Mouse (Mus musculus): Measurements from ENCODE around the gene Cxcl1. TPM values are rescaled to one million over a fixed set of nuclear protein-coding genes. Genes with fewer than 3 reads are reported as not detected.
A peak's percentile ranks its signal among the peaks of the same experiment; 100 is the strongest.

Cxcl1 gene
- polyA plus RNA-seq, 1 experiment: 0.69 TPM

DNA sequence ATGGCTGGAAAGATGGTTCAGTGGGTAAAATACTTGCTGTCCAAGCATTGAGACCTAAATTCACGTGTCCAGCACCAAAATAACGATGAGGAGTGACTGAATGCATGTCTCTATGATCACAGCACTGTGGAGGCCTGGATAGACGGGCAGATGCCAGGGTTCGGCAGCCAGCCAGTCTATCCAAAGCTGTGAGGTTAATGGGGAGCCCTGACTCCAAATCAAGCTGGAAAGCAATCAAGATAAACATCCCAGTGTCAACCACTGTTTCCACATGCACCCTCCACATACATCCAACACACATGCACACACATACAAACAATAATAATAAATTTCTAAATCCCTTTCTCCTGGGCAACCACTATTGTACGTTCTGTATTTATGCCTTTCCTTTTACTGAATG lies 2.4 kb upstream of the Cxcl1 start:
- no peak for DNase-seq
- WGBS: 81% methylated on average over 5 of the region's 5 CpGs
- TF ChIP-seq POLR2A (IDR thresholded peaks at IDR 0.05; ENCODE audit: low read depth, low read length) (no peak), CTCF (conservative IDR thresholded peaks at IDR 0.05; ENCODE audit: insufficient read depth, insufficient read length, low read depth, low read length) (no peak)
- Histone ChIP-seq H3K27ac (ENCODE audit: insufficient read depth, low read depth, low read length) (no peak overlapping the region), H3K4me3 (ENCODE audit: insufficient read depth, low read depth, low read length) (no peak overlapping the region), H3K36me3 (ENCODE audit: control insufficient read depth, insufficient read depth, low read length) (no peaks in the 10 kb centered on the region), H3K27me3 (replicated peaks; ENCODE audit: control insufficient read depth, insufficient read depth, low read length) (no peaks in the 10 kb centered on the region), H3K4me1 (ENCODE audit: control insufficient read depth, insufficient read depth, low read length) (no peaks in the 10 kb centered on the region; the same call in 1 of the 2 replicates)

DNA sequence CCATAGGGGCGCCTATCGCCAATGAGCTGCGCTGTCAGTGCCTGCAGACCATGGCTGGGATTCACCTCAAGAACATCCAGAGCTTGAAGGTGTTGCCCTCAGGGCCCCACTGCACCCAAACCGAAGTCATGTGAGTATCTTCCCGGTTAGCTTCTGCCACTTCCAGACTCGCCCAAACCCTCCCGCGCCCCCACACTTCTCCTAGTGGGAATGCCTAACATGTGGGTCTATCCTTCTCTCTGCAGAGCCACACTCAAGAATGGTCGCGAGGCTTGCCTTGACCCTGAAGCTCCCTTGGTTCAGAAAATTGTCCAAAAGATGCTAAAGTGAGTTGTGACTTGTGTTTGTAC lies 398 bp downstream of the Cxcl1 start:
- Histone ChIP-seq H3K4me3 (ENCODE audit: insufficient read depth, low read depth, low read length) (peak overlapping the region; percentile 54), H3K27me3 (replicated peaks; ENCODE audit: control insufficient read depth, insufficient read depth, low read length) (no peaks in the 10 kb centered on the region), H3K36me3 (ENCODE audit: control insufficient read depth, insufficient read depth, low read length) (no peaks in the 10 kb centered on the region), H3K27ac (ENCODE audit: insufficient read depth, low read depth, low read length) (peak overlapping the region; percentile 3; the same call in 1 of the 2 replicates), H3K4me1 (ENCODE audit: control insufficient read depth, insufficient read depth, low read length) (no peaks in the 10 kb centered on the region)
- TF ChIP-seq POLR2A (IDR thresholded peaks at IDR 0.05; ENCODE audit: low read depth, low read length): no peak
- no peak for TF ChIP-seq CTCF (conservative IDR thresholded peaks at IDR 0.05; ENCODE audit: insufficient read depth, insufficient read length, low read depth, low read length)
- WGBS: 25% methylated on average over 10 of the region's 10 CpGs
- DNase-seq: no peak

DNA sequence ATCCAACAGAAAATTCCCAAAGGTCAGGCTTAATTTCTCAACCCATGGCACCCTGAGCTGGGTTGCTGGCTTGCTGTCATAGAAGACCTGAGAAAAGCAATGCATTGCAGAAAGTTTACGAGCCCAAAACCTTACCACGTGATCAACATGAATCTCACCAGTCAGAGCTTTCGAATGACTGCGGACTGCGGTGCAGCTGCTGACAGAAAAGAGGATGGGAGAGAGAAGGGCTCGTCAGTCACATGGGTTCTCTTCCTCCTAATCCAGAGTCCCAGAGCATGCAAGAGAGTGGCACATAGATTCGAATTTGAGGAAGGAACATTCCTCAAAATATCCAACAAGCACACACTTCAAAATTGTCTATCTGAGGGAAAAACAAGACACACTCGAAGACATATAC lies 3.2 kb downstream of the Cxcl1 start:
- H3K27me3 ChIP-seq (replicated peaks; ENCODE audit: control insufficient read depth, insufficient read depth, low read length): no peaks in the 10 kb centered on the region
- no peak overlapping the region for H3K27ac ChIP-seq (ENCODE audit: insufficient read depth, low read depth, low read length)
- H3K4me3 ChIP-seq (ENCODE audit: insufficient read depth, low read depth, low read length): no peak overlapping the region
- TF ChIP-seq POLR2A (IDR thresholded peaks at IDR 0.05; ENCODE audit: low read depth, low read length) (no peak), CTCF (conservative IDR thresholded peaks at IDR 0.05; ENCODE audit: insufficient read depth, insufficient read length, low read depth, low read length) (no peak)
- 73% methylated on average over 8 of the region's 8 CpGs for WGBS
- no peaks in the 10 kb centered on the region for H3K36me3 ChIP-seq (ENCODE audit: control insufficient read depth, insufficient read depth, low read length)
- H3K4me1 ChIP-seq (ENCODE audit: control insufficient read depth, insufficient read depth, low read length): no peaks in the 10 kb centered on the region
- DNase-seq: no peak

DNA sequence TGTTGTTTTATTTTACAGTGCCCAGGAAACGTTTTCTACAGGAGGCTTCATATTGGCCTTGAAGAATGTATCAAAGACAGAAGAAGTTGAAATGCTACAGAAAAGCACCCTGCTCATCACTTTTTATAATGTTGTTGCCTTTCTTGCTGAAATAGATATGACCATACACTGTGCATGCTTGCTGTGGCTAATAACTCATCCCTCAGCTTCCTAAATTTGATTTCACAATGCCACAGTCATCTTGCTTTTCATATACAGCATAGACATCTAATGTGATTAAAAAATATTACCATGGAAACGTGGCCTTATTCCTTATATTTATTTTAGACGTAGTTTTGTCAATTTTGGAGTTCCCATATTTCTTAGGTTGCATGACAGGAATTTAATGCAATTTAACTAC lies 6.4 kb downstream of the Cxcl1 start:
- no peaks in the 10 kb centered on the region for H3K27me3 ChIP-seq (replicated peaks; ENCODE audit: control insufficient read depth, insufficient read depth, low read length)
- 76% methylated on average over 3 of the region's 3 CpGs for WGBS

DNA sequence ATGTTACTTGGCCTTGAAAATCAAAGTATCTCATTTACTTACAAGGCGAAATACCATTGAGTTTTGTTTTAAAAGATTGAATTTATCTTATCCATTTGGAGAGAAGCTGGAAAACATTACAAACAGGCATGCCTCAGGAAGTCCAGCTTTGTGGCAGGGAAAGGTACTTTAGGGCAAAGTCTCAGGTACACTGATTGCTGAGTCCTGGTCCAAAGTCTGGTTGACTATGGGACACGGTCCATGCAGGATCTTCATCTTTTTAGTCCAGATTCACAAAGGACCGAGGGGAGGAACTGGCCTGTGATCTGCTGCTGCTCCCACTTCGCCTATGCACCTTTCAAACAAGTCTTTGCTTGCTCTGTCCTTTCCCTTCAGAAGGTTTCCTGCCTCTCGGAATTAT lies 8.3 kb downstream of the Cxcl1 start:
- no peak for TF ChIP-seq POLR2A (IDR thresholded peaks at IDR 0.05; ENCODE audit: low read depth, low read length)
- TF ChIP-seq CTCF (conservative IDR thresholded peaks at IDR 0.05; ENCODE audit: insufficient read depth, insufficient read length, low read depth, low read length): no peak
- H3K27me3 ChIP-seq (replicated peaks; ENCODE audit: control insufficient read depth, insufficient read depth, low read length): no peaks in the 10 kb centered on the region
- H3K4me1 ChIP-seq (ENCODE audit: control insufficient read depth, insufficient read depth, low read length): no peaks in the 10 kb centered on the region
- no peak overlapping the region for H3K4me3 ChIP-seq (ENCODE audit: insufficient read depth, low read depth, low read length)
- no peaks in the 10 kb centered on the region for H3K36me3 ChIP-seq (ENCODE audit: control insufficient read depth, insufficient read depth, low read length)
- 77% methylated on average over 5 of the region's 5 CpGs for WGBS
- H3K27ac ChIP-seq (ENCODE audit: insufficient read depth, low read depth, low read length): no peak overlapping the region
- DNase-seq: no peak

More for the DNA sequence above, 6.4 kb downstream of the Cxcl1 start:
- no peak for DNase-seq
- Histone ChIP-seq H3K4me1 (ENCODE audit: control insufficient read depth, insufficient read depth, low read length) (no peaks in the 10 kb centered on the region), H3K27ac (ENCODE audit: insufficient read depth, low read depth, low read length) (no peak overlapping the region), H3K36me3 (ENCODE audit: control insufficient read depth, insufficient read depth, low read length) (no peaks in the 10 kb centered on the region), H3K4me3 (ENCODE audit: insufficient read depth, low read depth, low read length) (no peak overlapping the region)
- TF ChIP-seq CTCF (conservative IDR thresholded peaks at IDR 0.05; ENCODE audit: insufficient read depth, insufficient read length, low read depth, low read length) (no peak), POLR2A (IDR thresholded peaks at IDR 0.05; ENCODE audit: low read depth, low read length) (no peak)

DNA sequence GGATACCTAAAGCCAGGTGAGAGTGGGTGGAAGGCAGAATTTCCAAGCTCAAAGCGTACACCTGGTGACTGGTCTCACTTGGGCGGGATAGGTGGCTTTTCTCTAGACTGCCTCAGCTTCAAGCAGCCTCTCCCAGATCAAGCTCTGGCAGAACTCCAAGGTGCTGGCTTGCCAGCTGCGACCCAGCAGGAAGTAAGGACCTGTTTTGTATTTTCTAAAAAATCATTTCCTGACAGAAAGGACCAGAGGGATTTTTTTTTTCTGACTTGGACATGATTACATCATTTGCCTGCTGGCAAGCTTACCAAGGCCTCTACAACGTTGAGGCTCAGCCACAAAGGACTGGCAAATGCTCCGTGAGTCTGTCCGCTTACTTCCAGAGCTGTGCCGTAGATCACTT lies 9.1 kb downstream of the Cxcl1 start:
- DNase-seq: peak; percentile 76
- Histone ChIP-seq H3K4me1 (ENCODE audit: control insufficient read depth, insufficient read depth, low read length) (no peaks in the 10 kb centered on the region), H3K4me3 (ENCODE audit: insufficient read depth, low read depth, low read length) (no peak overlapping the region), H3K36me3 (ENCODE audit: control insufficient read depth, insufficient read depth, low read length) (no peaks in the 10 kb centered on the region), H3K27me3 (replicated peaks; ENCODE audit: control insufficient read depth, insufficient read depth, low read length) (no peaks in the 10 kb centered on the region), H3K27ac (ENCODE audit: insufficient read depth, low read depth, low read length) (no peak overlapping the region)
- WGBS: 43% methylated on average over 7 of the region's 7 CpGs
- no peak for TF ChIP-seq CTCF (conservative IDR thresholded peaks at IDR 0.05; ENCODE audit: insufficient read depth, insufficient read length, low read depth, low read length)
- no peak for TF ChIP-seq POLR2A (IDR thresholded peaks at IDR 0.05; ENCODE audit: low read depth, low read length)

DNA sequence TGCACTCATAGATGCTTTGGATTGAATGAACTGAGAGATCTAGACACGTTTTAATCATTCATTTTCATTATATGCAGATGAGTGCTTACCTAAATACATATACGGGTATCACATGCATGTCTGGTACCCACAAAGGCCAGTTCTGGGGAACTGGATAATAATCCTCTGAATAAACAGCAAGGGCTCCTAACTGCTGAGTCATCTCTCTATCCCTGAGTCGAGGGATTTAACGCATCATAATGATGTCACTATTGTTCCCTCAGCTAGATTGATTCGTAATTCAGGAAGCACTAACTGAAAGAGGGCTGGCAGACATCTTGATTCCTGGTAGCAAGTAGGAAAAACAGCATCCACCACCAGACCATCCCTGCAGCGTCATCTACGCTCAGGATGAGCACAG lies 9.6 kb downstream of the Cxcl1 start:
- Histone ChIP-seq H3K4me3 (ENCODE audit: insufficient read depth, low read depth, low read length) (no peak overlapping the region), H3K4me1 (ENCODE audit: control insufficient read depth, insufficient read depth, low read length) (no peaks in the 10 kb centered on the region), H3K27ac (ENCODE audit: insufficient read depth, low read depth, low read length) (no peak overlapping the region), H3K36me3 (ENCODE audit: control insufficient read depth, insufficient read depth, low read length) (no peaks in the 10 kb centered on the region), H3K27me3 (replicated peaks; ENCODE audit: control insufficient read depth, insufficient read depth, low read length) (no peaks in the 10 kb centered on the region)
- no peak for DNase-seq
- WGBS: 77% methylated on average over 7 of the region's 7 CpGs
- TF ChIP-seq POLR2A (IDR thresholded peaks at IDR 0.05; ENCODE audit: low read depth, low read length): no peak
- no peak for TF ChIP-seq CTCF (conservative IDR thresholded peaks at IDR 0.05; ENCODE audit: insufficient read depth, insufficient read length, low read depth, low read length)
